Mouse (Mus musculus) lung, postnatal 10 days (tissue): ENCODE results near the gene Isoc2a.
"Not testable (repeated sequence)": the region's sequence is repeated elsewhere in the genome, so short reads cannot be mapped to it uniquely, and the experiment has no call there.

Experiments
- DNase-seq: peaks from one replicate; pipeline ENCODE4 v3.0.0; 2021

Isoc2a gene

GRCm38 (mm10) chr7:4865579-4866493 is 11.1 kb upstream of the Isoc2a start:
- DNase-seq = peak; percentile 99

DNA sequence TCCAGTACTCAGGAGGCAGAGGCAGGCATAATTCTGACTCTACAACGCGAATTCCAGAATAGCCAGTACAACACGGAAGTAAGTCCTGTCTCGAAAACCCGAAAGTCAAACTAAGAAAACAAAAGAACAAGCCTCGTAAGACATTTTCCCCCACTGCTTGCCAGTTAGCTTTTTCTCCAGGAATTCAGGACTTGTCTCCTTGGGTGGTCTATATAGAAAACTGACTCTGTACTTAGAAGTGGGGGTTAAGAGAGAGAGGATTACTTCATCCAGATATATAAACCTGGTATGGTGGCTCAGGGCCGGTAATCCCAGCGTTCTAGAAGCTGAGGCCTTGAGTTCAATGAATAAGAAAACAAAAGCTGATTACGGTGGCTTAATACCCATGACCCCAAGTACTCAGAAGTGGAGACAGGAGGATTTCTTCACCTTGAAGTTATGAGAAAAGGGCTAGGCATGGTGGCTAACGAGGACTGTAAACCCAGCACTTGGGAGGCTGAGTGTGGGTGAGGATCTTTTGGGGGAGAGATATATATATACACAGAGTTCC is 10.2 kb upstream of the Isoc2a start:
- DNase-seq = no peak

- no peak for DNase-seq
Observed at GRCm38 (mm10) chr7:4870133-4870532, 6.8 kb upstream of the Isoc2a start, which contains the start of gene Isoc2b. Gene Isoc2b (minus strand): TSS chr7:4870258.

GRCm38 (mm10) chr7:4877226-4877625 is 273 bp downstream of the Isoc2a start:
- no peak for DNase-seq

DNA sequence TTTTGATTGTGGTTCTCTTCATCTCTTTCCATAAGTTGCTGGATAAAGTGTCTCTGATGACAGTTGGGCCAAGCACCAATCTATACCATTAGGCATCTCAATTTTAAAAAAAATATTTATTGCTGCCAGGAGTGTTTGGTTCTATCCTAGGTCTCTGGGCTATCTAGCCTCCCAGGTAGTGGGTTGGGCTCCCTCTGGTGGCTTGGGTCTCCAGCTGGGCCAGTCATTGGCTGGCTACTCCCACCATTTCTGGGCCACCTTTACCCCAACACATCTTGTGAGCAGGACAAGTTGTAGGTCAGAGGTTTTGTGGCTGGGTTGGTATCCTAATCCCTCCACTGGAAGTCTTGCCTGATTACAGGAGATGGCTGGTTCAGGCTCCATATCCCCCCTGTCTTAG is 1.2 kb downstream of the Isoc2a start:
- peak; percentile 30 for DNase-seq

DNA sequence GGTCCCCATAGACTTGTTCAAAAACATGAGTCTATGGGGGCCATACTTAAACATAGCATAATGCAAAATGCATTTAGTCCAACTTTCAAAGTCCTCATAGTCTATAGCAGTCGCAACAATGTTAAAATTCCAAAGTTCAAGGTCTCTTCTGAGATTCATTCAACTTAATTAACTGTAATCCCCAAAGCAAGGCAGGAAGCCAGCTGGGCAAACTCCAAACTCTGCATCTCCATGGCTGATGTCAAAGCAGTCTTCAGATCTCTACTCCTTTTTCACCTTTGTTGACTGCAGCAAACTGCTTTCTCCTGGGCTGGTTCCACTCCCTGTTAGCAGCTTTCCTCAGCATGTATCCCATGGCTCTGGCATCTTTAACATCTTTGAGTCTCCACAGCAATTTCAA is 2.1 kb downstream of the Isoc2a start:
- DNase-seq = not testable (repeated sequence)

GRCm38 (mm10) chr7:4886680-4887079 is 9.7 kb downstream of the Isoc2a start:
- DNase-seq = no peak

DNA sequence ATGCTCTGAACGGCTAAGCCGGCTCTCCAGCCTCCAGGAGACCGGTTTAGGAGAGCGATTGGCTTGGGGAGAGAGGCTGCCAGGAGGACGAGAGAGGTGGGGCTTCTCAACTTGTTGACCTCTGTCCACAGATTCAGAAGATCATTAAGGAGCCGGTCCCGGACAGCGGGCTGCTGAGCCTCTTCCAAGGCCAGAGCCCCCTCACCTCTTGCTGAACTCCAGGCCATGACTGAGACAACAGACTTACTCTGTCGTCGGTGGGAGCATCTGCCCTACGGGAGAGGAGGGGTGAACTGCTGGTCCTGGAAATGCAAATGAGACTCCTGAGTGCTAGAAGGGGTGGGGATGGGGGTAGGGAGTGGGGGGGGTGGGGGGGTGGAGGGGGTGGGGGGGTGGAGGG is 18.2 kb downstream of the Isoc2a start:
- no peak for DNase-seq

GRCm38 (mm10) chr7:4898851-4899648 is 22.1 kb downstream of the Isoc2a start:
- no peak for DNase-seq

DNA sequence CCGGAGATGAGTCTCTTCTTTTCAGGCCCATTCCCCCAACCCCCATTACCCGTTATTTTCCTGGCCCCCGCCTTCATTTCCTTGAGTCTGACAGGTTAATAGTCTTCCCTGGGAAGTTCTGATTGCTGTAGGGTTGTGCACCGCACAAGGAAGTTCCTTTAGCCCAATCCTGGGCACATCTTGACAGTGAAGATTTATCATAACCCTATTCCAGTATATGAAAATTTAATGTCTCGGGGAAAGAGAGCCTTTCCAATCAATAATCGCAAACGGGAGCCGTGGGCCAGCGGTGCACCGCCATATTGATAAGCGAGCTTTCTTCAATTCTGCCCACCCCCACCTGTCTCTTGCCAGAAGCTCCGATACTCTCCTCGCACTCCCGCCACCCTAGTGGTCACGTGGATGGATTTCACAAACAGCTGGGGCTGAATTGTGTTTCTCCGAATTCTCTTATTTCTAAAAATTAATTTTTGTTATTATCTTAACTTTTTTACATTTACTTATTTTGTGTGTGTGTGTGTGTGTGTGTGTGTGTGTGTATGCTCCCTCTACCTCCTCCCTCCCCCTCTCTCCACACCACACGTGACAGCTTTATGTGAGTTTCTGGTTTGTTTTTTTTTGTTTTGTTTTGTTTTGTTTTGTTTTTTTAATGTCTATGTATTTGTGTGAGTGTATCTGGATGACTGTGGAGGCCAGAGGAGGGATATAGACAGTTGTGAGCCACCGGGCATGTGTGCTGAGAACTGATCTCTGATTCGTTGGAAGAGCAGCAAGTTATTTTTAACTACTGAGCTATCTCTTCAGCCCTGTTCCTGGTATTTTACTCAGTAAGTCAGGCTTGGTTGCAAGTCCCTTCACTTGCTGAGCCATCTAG is 22.9 kb downstream of the Isoc2a start:
- peak; percentile 42 for DNase-seq

GRCm38 (mm10) chr7:4900523-4900851 is 23.5 kb downstream of the Isoc2a start:
- DNase-seq = no peak

GRCm38 (mm10) chr7:4901171-4901570 is 24.2 kb downstream of the Isoc2a start:
- peak; percentile 36 for DNase-seq

GRCm38 (mm10) chr7:4902404-4902803 is 25.5 kb downstream of the Isoc2a start:
- no peak for DNase-seq

GRCm38 (mm10) chr7:4906466-4906950 is 29.6 kb downstream of the Isoc2a start, which contains the start of gene Gm36210:
Gene Gm36210 (minus strand): TSS chr7:4906516.
- DNase-seq = no peak

DNA sequence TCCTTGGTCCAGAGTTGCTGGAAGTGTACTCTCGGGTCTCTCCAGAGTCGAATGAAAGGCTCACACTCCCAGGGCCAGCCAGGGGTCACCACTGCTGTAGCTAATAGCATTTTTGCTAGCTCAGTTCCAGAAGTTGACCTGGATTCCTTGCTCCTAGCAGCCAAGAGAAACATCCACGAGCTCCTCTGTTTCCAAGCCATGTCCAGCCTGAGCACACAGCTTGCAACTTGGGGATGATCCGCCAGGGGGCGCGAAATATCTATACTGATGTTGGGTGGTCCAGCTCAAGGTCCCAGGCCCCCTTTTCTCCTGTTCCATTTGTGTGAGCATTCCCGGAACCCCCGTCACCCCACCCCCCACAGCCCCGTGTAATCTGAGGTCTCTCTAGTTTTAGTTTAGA is 34.6 kb downstream of the Isoc2a start:
- peak; percentile 80 for DNase-seq

DNA sequence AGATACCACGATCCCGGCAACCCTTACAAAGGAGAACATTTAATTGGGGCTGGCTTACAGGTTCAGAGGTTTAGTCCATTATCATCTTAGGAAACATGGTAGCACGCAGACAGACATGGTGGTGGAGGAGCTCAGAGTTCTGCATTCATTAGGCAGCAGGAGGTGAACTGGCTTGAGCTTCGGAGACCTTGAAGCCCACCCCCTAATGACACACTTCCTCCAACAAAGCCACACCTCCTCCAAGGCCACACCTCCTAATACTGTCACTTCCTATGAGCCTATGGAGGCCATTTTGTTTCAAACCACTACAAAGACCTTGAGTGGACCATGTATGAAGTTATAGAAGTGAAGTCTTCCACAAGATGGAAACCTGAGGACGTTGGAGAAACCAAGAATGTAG is 35.3 kb downstream of the Isoc2a start:
- no peak for DNase-seq

GRCm38 (mm10) chr7:4915007-4915665 is 38.2 kb downstream of the Isoc2a start, which contains the start of gene Zfp628:
Gene Zfp628 (plus strand): TSS chr7:4915217.
- peak; percentile 97 for DNase-seq

GRCm38 (mm10) chr7:4915669-4916416 is 38.9 kb downstream of the Isoc2a start:
- DNase-seq = peak; percentile 48

- DNase-seq = no peak
Observed at GRCm38 (mm10) chr7:4917494-4917893, 40.5 kb downstream of the Isoc2a start.

GRCm38 (mm10) chr7:4918681-4919080 is 41.7 kb downstream of the Isoc2a start:
- no peak for DNase-seq

GRCm38 (mm10) chr7:4919096-4919495 is 42.1 kb downstream of the Isoc2a start:
- DNase-seq = no peak
